Mouse (Mus musculus): ENCODE results near the gene Kncn. TPM values are rescaled to one million over a fixed set of nuclear protein-coding genes. Genes with fewer than 3 reads are reported as not detected.

Kncn gene
- polyA plus RNA-seq, 1 experiment from 2014 or later, result not detected

GRCm38 (mm10) chr4:115846656-115847055 lies 37.5 kb upstream of the Kncn start:
- peaks cover 47% of the 10 kb centered on the region for H3K4me1 ChIP-seq (ENCODE audit: insufficient read depth)

GRCm38 (mm10) chr4:115847377-115847776 lies 36.8 kb upstream of the Kncn start:
- ATAC-seq (peak; percentile 9; the same call in 1 of the 2 replicates), DNase-seq (no peak)
- Histone ChIP-seq H3K9ac (replicated peaks) (no peak overlapping the region), H3K27ac (ENCODE audit: low read depth) (peak overlapping the region; percentile 86), H3K4me2 (ENCODE audit: low read depth, low read length) (peak overlapping the region; percentile 54), H3K9me3 (ENCODE audit: low read length) (no peaks in the 10 kb centered on the region), H3K27me3 (ENCODE audit: insufficient read depth, low read length) (no peaks in the 10 kb centered on the region), H3K4me3 (ENCODE audit: low read depth, low read length) (no peak overlapping the region), H3K36me3 (replicated peaks; ENCODE audit: insufficient read depth, low read length) (peaks cover 61% of the 10 kb centered on the region), H3K4me1 (ENCODE audit: insufficient read depth) (peaks cover 47% of the 10 kb centered on the region)
- 27% methylated on average over 5 of the region's 5 CpGs for WGBS (ENCODE audit: insufficient replicate concordance)
- TF ChIP-seq CTCF (IDR thresholded peaks at IDR 0.05; ENCODE audit: low read depth), result peak; percentile 23; the same call in 1 of the 2 replicates
- TF ChIP-seq EP300 (IDR thresholded peaks at IDR 0.05; ENCODE audit: low read depth), result peak; percentile 40; the same call in 1 of the 2 replicates

More at GRCm38 (mm10) chr4:115846656-115847055, 37.5 kb upstream of the Kncn start:
- Histone ChIP-seq H3K4me3 (ENCODE audit: low read depth, low read length) (no peak overlapping the region), H3K4me2 (ENCODE audit: low read depth, low read length) (no peak overlapping the region), H3K27me3 (ENCODE audit: insufficient read depth, low read length) (no peaks in the 10 kb centered on the region), H3K36me3 (replicated peaks; ENCODE audit: insufficient read depth, low read length) (peaks cover 53% of the 10 kb centered on the region), H3K27ac (ENCODE audit: low read depth) (peak overlapping the region; percentile 86), H3K9me3 (ENCODE audit: low read length) (no peaks in the 10 kb centered on the region), H3K9ac (replicated peaks) (no peak overlapping the region)
- 71% methylated on average over 2 of the region's 2 CpGs for WGBS (ENCODE audit: insufficient replicate concordance)
- ATAC-seq, result no peak
- no peak for TF ChIP-seq EP300 (IDR thresholded peaks at IDR 0.05; ENCODE audit: low read depth)
- no peak for DNase-seq

DNA sequence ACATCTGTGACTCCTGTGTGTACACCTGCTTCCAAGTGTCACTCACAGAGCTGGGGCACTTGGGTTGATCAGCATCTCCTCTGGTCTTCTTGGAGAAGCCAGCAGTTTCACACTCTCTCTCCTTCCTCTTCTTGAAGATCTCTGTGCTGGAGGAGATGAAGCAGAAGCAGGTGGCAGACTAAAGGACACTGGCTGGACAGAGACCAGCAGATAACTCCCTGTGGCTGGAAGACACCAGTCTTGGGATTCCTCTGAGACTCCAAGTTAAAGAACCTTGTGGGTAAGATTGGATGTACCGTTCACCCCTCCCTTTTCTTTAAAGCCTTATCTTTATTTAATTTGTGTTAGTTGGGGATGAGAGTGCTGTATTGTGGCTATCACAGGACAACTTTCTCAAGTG lies 36.1 kb upstream of the Kncn start:
- Histone ChIP-seq H3K9me3 (ENCODE audit: low read length) (no peaks in the 10 kb centered on the region), H3K4me1 (ENCODE audit: insufficient read depth) (peaks cover 47% of the 10 kb centered on the region), H3K4me2 (ENCODE audit: low read depth, low read length) (peak overlapping the region; percentile 54), H3K27me3 (ENCODE audit: insufficient read depth, low read length) (no peaks in the 10 kb centered on the region), H3K27ac (ENCODE audit: low read depth) (peak overlapping the region; percentile 86), H3K9ac (replicated peaks) (0 out of 2 replicates have a peak overlapping the region, but pooled peaks have one; percentile 6), H3K4me3 (ENCODE audit: low read depth, low read length) (no peak overlapping the region), H3K36me3 (replicated peaks; ENCODE audit: insufficient read depth, low read length) (peaks cover 67% of the 10 kb centered on the region)
- 63% methylated on average over 1 of the region's 1 CpGs for WGBS (ENCODE audit: insufficient replicate concordance)
- ATAC-seq (no peak), DNase-seq (no peak)
- no peak for TF ChIP-seq CTCF (IDR thresholded peaks at IDR 0.05; ENCODE audit: low read depth)
- TF ChIP-seq EP300 (IDR thresholded peaks at IDR 0.05; ENCODE audit: low read depth), result peak; percentile 23; the same call in 1 of the 2 replicates

- H3K27ac ChIP-seq (ENCODE audit: low read depth), result peak overlapping the region; percentile 86
- DNase-seq, result peak; percentile 72
- peaks cover 47% of the 10 kb centered on the region for H3K4me1 ChIP-seq (ENCODE audit: insufficient read depth)
- H3K27me3 ChIP-seq (ENCODE audit: insufficient read depth, low read length), result no peaks in the 10 kb centered on the region
- peak; percentile 98 for ATAC-seq
- no peaks in the 10 kb centered on the region for H3K9me3 ChIP-seq (ENCODE audit: low read length)
- peaks cover 70% of the 10 kb centered on the region for H3K36me3 ChIP-seq (replicated peaks; ENCODE audit: insufficient read depth, low read length)
- peak overlapping the region; percentile 5; the same call in 1 of the 2 replicates for H3K4me3 ChIP-seq (ENCODE audit: low read depth, low read length)
- peak overlapping the region; percentile 54 for H3K4me2 ChIP-seq (ENCODE audit: low read depth, low read length)
- H3K9ac ChIP-seq (replicated peaks), result peak overlapping the region; percentile 17
- WGBS (ENCODE audit: insufficient replicate concordance), result 20% methylated on average over 8 of the region's 8 CpGs
- no peak for TF ChIP-seq CTCF (IDR thresholded peaks at IDR 0.05; ENCODE audit: low read depth)
- peak; percentile 98 for TF ChIP-seq EP300 (IDR thresholded peaks at IDR 0.05; ENCODE audit: low read depth)
Observed at GRCm38 (mm10) chr4:115848990-115849677, 35.1 kb upstream of the Kncn start.

- WGBS (ENCODE audit: insufficient replicate concordance), result 58% methylated on average over 2 of the region's 2 CpGs
- TF ChIP-seq EP300 (IDR thresholded peaks at IDR 0.05; ENCODE audit: low read depth) (no peak), CTCF (IDR thresholded peaks at IDR 0.05; ENCODE audit: low read depth) (no peak)
- DNase-seq, result no peak
- Histone ChIP-seq H3K27ac (ENCODE audit: low read depth) (peak overlapping the region; percentile 86), H3K4me1 (ENCODE audit: insufficient read depth) (peaks cover 51% of the 10 kb centered on the region), H3K9me3 (ENCODE audit: low read length) (no peaks in the 10 kb centered on the region), H3K4me3 (ENCODE audit: low read depth, low read length) (no peak overlapping the region), H3K27me3 (ENCODE audit: insufficient read depth, low read length) (no peaks in the 10 kb centered on the region), H3K36me3 (replicated peaks; ENCODE audit: insufficient read depth, low read length) (peaks cover 72% of the 10 kb centered on the region), H3K9ac (replicated peaks) (no peak overlapping the region), H3K4me2 (ENCODE audit: low read depth, low read length) (peak overlapping the region; percentile 54)
- ATAC-seq, result no peak
Observed at GRCm38 (mm10) chr4:115850111-115850510, 34.1 kb upstream of the Kncn start.

DNA sequence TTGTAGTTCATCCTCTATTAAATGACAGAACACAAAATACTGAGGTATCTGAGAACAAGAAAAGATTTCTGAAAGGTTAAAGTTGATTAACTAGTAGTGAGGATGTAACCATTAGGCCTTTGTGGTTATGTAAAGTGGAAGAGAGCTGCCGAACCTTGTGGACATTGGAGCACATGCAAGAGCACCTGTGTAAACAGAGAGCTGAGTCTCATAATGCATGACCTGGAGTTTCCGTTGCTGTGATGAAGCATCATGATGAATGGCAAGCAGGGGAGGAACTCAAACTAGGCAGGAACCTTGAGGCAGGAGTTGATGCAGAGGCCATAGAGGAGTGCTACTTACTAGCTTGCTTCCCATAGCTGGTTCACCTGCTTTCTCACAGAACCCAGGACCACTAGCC lies 33.6 kb upstream of the Kncn start:
- Histone ChIP-seq H3K4me3 (ENCODE audit: low read depth, low read length) (no peak overlapping the region), H3K9ac (replicated peaks) (no peak overlapping the region), H3K27ac (ENCODE audit: low read depth) (0 out of 2 replicates have a peak overlapping the region, but pooled peaks have one; percentile 46), H3K36me3 (replicated peaks; ENCODE audit: insufficient read depth, low read length) (peaks cover 72% of the 10 kb centered on the region), H3K4me1 (ENCODE audit: insufficient read depth) (peaks cover 56% of the 10 kb centered on the region), H3K9me3 (ENCODE audit: low read length) (no peaks in the 10 kb centered on the region), H3K4me2 (ENCODE audit: low read depth, low read length) (no peak overlapping the region), H3K27me3 (ENCODE audit: insufficient read depth, low read length) (no peaks in the 10 kb centered on the region)
- ATAC-seq (no peak), DNase-seq (no peak)
- TF ChIP-seq CTCF (IDR thresholded peaks at IDR 0.05; ENCODE audit: low read depth) (no peak), EP300 (IDR thresholded peaks at IDR 0.05; ENCODE audit: low read depth) (no peak)
- WGBS (ENCODE audit: insufficient replicate concordance), result 44% methylated on average over 2 of the region's 2 CpGs

All from liver, postnatal 0 days (tissue).